Mouse (Mus musculus) myocyte (in vitro differentiated cells): ENCODE measurements around the gene Vmn1r149.
"Not testable (repeated sequence)": the region's sequence is repeated elsewhere in the genome, so short reads cannot be mapped to it uniquely, and the experiment has no call there.

Source experiments
- CEBPB ChIP-seq: IDR thresholded peaks from 2 replicates; pipeline ENCODE4 v1.6.1; 2011; ENCODE audit warnings: mild to moderate bottlenecking, moderate library complexity; ENCODE audit not compliant: poor library complexity, insufficient read depth, severe bottlenecking
- MYOD1 ChIP-seq, 3 experiments: IDR thresholded peaks; one replicate each; pipeline ENCODE4 v1.6.1; 2011; ENCODE audit warnings: control low read depth in 2 of 3, low read depth in 2 of 3, mild to moderate bottlenecking in 2 of 3, moderate library complexity in 1 of 3; ENCODE audit not compliant: insufficient read length in 2 of 3, control insufficient read depth in 1 of 3
- MYOG ChIP-seq, 3 experiments: IDR thresholded peaks; one replicate each; pipeline ENCODE4 v1.6.1; 2011; ENCODE audit warnings: control low read depth in 2 of 3, low read depth in 2 of 3, mild to moderate bottlenecking in 2 of 3; ENCODE audit not compliant: insufficient read length in 2 of 3, control insufficient read depth in 1 of 3, insufficient read depth in 1 of 3
- POLR2A ChIP-seq: IDR thresholded peaks from one replicate; pipeline ENCODE4 v1.6.1; 2011; ENCODE audit warnings: low read depth, mild to moderate bottlenecking, control low read depth, moderate library complexity; ENCODE audit not compliant: insufficient read length
- POLR2AphosphoS2 ChIP-seq: IDR thresholded peaks from one replicate; pipeline ENCODE4 v1.6.1; 2011; ENCODE audit warnings: low read depth, control low read depth; ENCODE audit not compliant: insufficient read length
- SRF ChIP-seq: IDR thresholded peaks from one replicate; pipeline ENCODE4 v1.6.1; 2011; ENCODE audit warnings: low read depth; ENCODE audit not compliant: control insufficient read depth, insufficient read length
- TCF12 ChIP-seq: IDR thresholded peaks from one replicate; pipeline ENCODE4 v1.6.1; 2011; ENCODE audit warnings: mild to moderate bottlenecking, control low read depth; ENCODE audit not compliant: poor library complexity, insufficient read depth, severe bottlenecking
- USF1 ChIP-seq: IDR thresholded peaks from one replicate; pipeline ENCODE4 v1.6.1; 2011; ENCODE audit warnings: low read depth, mild to moderate bottlenecking, control low read depth, moderate library complexity

GRCm38 (mm10) chr7:22413283-22413682 is 24.7 kb downstream of the Vmn1r149 start, which contains the start of gene Vmn1r148:
- TF ChIP-seq MYOG (IDR thresholded peaks at IDR 0.05; ENCODE audit: control insufficient read depth in 1 of 3, insufficient read depth in 1 of 3, insufficient read length in 2 of 3, low read depth in 2 of 3); POLR2A; TCF12; USF1; MYOD1 (IDR thresholded peaks at IDR 0.05; ENCODE audit: control insufficient read depth in 1 of 3, insufficient read length in 2 of 3, low read depth in 2 of 3); CEBPB; POLR2AphosphoS2; SRF: not testable (repeated sequence)
